Mouse (Mus musculus): ENCODE data around the gene Tbck.

DNA sequence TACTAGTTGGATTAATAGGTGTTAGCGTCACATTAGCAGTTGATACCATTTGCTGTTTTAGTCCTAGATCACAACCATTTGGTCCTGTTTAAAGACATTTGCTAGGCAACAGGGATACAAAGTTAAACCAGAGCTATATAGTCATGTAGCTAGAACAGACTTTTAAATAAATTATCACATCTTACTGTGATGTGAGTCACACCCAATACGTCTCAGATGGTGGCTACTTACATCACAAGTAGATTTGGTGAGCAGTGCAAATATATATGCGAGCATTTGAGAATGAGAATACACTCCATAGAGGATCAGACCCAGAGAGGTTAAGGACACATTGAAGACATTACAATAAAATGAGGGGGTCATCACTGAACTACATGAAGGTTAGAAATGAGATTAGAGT is 125.0 kb downstream of the Tbck start:
- TF ChIP-seq CTCF (IDR thresholded peaks at IDR 0.05; ENCODE audit: extremely low read depth, insufficient read depth, low read length) = no peak
- no peak for TF ChIP-seq POLR2A (IDR thresholded peaks at IDR 0.05; ENCODE audit: extremely low read depth, insufficient read depth, low read length)

Data from cortical plate, adult 2 months (tissue).